Mouse (Mus musculus) heart, adult 2 months (tissue): Measurements from ENCODE around the gene Msi1. TPM values are rescaled to one million over a fixed set of nuclear protein-coding genes. Genes with fewer than 3 reads are reported as not detected.

Source experiments
- DNase-seq, 2 experiments: peaks; one replicate each; pipeline ENCODE4 v3.0.0; 2021
- H3K27ac ChIP-seq: fragments of 200-600 bp; 2 replicates; pipeline ENCODE4 v1.8.1; 2022
- H3K27me3 ChIP-seq: fragments of 200-500 bp; 2 replicates; pipeline ENCODE4 v1.6.1; 2012; ENCODE audit warnings: mild to moderate bottlenecking, low read length, inconsistent platforms, mixed read lengths; ENCODE audit not compliant: control insufficient read depth, insufficient read depth
- H3K36me3 ChIP-seq: fragments of 200-500 bp; 2 replicates; pipeline ENCODE4 v1.6.1; 2012; ENCODE audit warnings: low read length, inconsistent platforms; ENCODE audit not compliant: control insufficient read depth, insufficient read depth
- H3K4me1 ChIP-seq: fragments of 200-500 bp; 2 replicates; pipeline ENCODE4 v1.6.1; 2011; ENCODE audit warnings: low read length; ENCODE audit not compliant: control insufficient read depth, insufficient read depth
- H3K4me3 ChIP-seq: fragments of 200-600 bp; 2 replicates; pipeline ENCODE4 v1.8.1; 2022
- H3K79me2 ChIP-seq: fragments of 200-500 bp; replicated peaks from 2 replicates; pipeline ENCODE4 v1.6.1; 2012; ENCODE audit warnings: mild to moderate bottlenecking, inconsistent platforms, low read length, moderate library complexity, mixed read lengths; ENCODE audit not compliant: control insufficient read depth, insufficient read depth
- H3K9ac ChIP-seq: fragments of 200-500 bp; 2 replicates; pipeline ENCODE4 v1.6.1; 2012; ENCODE audit warnings: low read depth, mild to moderate bottlenecking, control low read depth, inconsistent platforms, low read length, mixed read lengths
- CTCF ChIP-seq: fragments of 200-600 bp; IDR thresholded peaks from 2 replicates; pipeline ENCODE4 v1.8.1; 2022; ENCODE audit warnings: antibody characterized with exemption, mild to moderate bottlenecking, moderate library complexity
- EP300 ChIP-seq: fragments of 200-500 bp; IDR thresholded peaks from 2 replicates; pipeline ENCODE4 v1.6.1; 2011; ENCODE audit warnings: low read depth, low read length, control low read depth; ENCODE audit not compliant: insufficient read depth
- POLR2A ChIP-seq: fragments of 200-500 bp; IDR thresholded peaks from 2 replicates; pipeline ENCODE4 v1.6.1; 2011; ENCODE audit warnings: mild to moderate bottlenecking, low read depth, low read length, control low read depth; ENCODE audit not compliant: insufficient read depth
- WGBS: fragments of 180-500 bp; shearing (Covaris S2); methylation state at CpG from one replicate; pipeline ENCODE4 v1.1.7; 2018; 5-methylcytosine and 5-hydroxymethylcytosine counted together
- intact Hi-C: fragments of 180-260 bp; cut with DNase I; formaldehyde crosslinking; loops from one replicate; pipeline ENCODE4 v1.15.1; 2025
- long read RNA-seq: library from polyadenylated mRNA; stranded (forward); transcript quantifications from one replicate; pipeline ENCODE4 v2.0.0, GENCODE M21; 2021
- polyA plus RNA-seq: library from polyadenylated mRNA; depleted of rRNA; stranded (reverse); fragments of >200 nt; gene quantifications from 2 replicates; pipeline ENCODE4 v1.2.3, GENCODE M21; 2012; rRNA removed
- total RNA-seq, 2 experiments: library from RNA; stranded (reverse); gene quantifications; 2 replicates each; pipeline ENCODE4 v1.2.3; 2021

Gene Msi1
- under 1 TPM; 0.55 to 0.99 TPM for total RNA-seq
- polyA plus RNA-seq, result 0.61 and 0.64 TPM in 2 replicates
- long read RNA-seq, result 0 reads

- Histone ChIP-seq H3K27ac (no peak within 1 kb of the TSS), H3K4me1 (no peaks in the 10 kb centered on the region), H3K9ac (peak within 1 kb of the TSS; percentile 54), H3K79me2 (no peaks in the 10 kb centered on the region), H3K4me3 (peak within 1 kb of the TSS; percentile 39), H3K36me3 (no peaks in the 10 kb centered on the region), H3K27me3 (peaks cover 17% of the 10 kb centered on the region)
- intact Hi-C loops, result no loop called here
- WGBS, result 2% methylated on average over 92 of the region's 117 CpGs
- no peak for TF ChIP-seq POLR2A
- TF ChIP-seq CTCF, result no peak
- TF ChIP-seq EP300, result no peak
- DNase-seq, result no peak
These were observed at the start of gene Msi1 for GRCm38 (mm10) chr5:115429359-115430186. TSS of gene Msi1 (plus strand) at chr5:115429599.

DNA sequence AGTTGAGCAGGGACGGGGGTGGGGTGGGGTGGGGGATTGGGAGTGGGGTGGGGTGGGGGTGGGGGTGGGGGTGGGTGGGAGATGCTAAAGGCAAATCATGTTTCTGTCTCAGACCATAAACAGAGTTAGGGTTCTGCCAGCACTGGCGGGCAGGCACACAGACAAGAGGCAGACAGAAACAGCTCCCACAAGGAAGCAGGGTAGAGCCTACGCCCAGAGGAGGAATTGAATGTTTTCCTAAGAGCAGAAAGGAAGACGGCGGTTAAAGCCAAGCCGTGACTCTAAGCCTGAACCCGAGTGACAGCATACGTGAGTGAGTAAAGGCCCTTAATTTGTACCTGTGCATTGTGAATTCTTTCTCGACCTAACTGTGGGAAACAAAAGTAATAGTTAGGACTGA lies 37.5 kb upstream of the Msi1 start:
- intact Hi-C loops, result no loop called here
- Histone ChIP-seq H3K4me3 (no peak overlapping the region), H3K27ac (no peak overlapping the region), H3K79me2 (no peaks in the 10 kb centered on the region), H3K36me3 (no peaks in the 10 kb centered on the region), H3K4me1 (no peaks in the 10 kb centered on the region), H3K27me3 (no peaks in the 10 kb centered on the region), H3K9ac (no peak overlapping the region)
- 23% methylated on average over 9 of the region's 9 CpGs for WGBS
- no peak for DNase-seq
- TF ChIP-seq CTCF (no peak), POLR2A (no peak), EP300 (no peak)

DNA sequence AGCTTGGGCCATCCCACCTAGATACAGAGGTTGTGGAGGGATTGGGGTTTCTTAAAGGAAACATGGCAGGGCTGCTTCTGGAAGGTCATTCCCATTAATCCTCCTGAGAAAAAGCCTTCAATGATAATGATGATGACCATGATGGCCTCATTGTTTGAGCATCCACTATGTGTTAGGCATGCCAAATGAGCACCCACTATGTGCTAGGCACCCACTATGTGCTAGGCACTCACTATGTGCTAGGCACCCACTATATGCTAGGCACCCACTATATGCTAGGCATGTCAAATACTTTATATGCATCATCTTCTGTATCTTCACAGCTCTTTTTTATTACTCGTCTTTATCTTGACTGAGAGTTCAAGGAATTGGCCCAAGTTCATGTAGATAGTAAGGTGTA lies 36.4 kb upstream of the Msi1 start:
- no peak for DNase-seq
- H3K27me3 ChIP-seq, result no peaks in the 10 kb centered on the region
- no peak overlapping the region for H3K27ac ChIP-seq
- no peak overlapping the region for H3K4me3 ChIP-seq
- H3K9ac ChIP-seq, result no peak overlapping the region
- TF ChIP-seq EP300 (no peak), POLR2A (no peak), CTCF (no peak)
- intact Hi-C loops, result no loop called here
- no peaks in the 10 kb centered on the region for H3K4me1 ChIP-seq
- H3K79me2 ChIP-seq, result no peaks in the 10 kb centered on the region
- no peaks in the 10 kb centered on the region for H3K36me3 ChIP-seq
- 61% methylated on average over 1 of the region's 1 CpGs for WGBS

- TF ChIP-seq CTCF, result no peak
- TF ChIP-seq POLR2A, result no peak
- TF ChIP-seq EP300, result no peak
- H3K27ac ChIP-seq, result no peak overlapping the region
- H3K4me3 ChIP-seq, result no peak overlapping the region
- intact Hi-C loops, result no loop called here
- no peak overlapping the region for H3K9ac ChIP-seq
- WGBS, result 16% methylated on average over 8 of the region's 8 CpGs
- H3K4me1 ChIP-seq, result no peaks in the 10 kb centered on the region
- H3K27me3 ChIP-seq, result peaks cover 3% of the 10 kb centered on the region
- no peak for DNase-seq
- H3K36me3 ChIP-seq, result no peaks in the 10 kb centered on the region
- H3K79me2 ChIP-seq, result no peaks in the 10 kb centered on the region
These were observed 35.2 kb upstream of the Msi1 start for GRCm38 (mm10) chr5:115394223-115394622.

- no peak for TF ChIP-seq POLR2A
- no peak for TF ChIP-seq EP300
- TF ChIP-seq CTCF, result no peak
- H3K9ac ChIP-seq, result no peak overlapping the region
- no peaks in the 10 kb centered on the region for H3K36me3 ChIP-seq
- no peak overlapping the region for H3K4me3 ChIP-seq
- no peaks in the 10 kb centered on the region for H3K4me1 ChIP-seq
- WGBS, result 36% methylated on average over 10 of the region's 10 CpGs
- no peaks in the 10 kb centered on the region for H3K79me2 ChIP-seq
- H3K27ac ChIP-seq, result no peak overlapping the region
- H3K27me3 ChIP-seq, result peaks cover 3% of the 10 kb centered on the region
- no peak for DNase-seq
- intact Hi-C loops, result no loop called here
These were observed 34.6 kb upstream of the Msi1 start for GRCm38 (mm10) chr5:115394836-115395235.

GRCm38 (mm10) chr5:115396654-115397053 lies 32.7 kb upstream of the Msi1 start:
- Histone ChIP-seq H3K79me2 (no peaks in the 10 kb centered on the region), H3K27me3 (peaks cover 3% of the 10 kb centered on the region), H3K9ac (no peak overlapping the region), H3K27ac (no peak overlapping the region), H3K4me1 (no peaks in the 10 kb centered on the region), H3K4me3 (no peak overlapping the region), H3K36me3 (no peaks in the 10 kb centered on the region)
- intact Hi-C loops, result no loop called here
- TF ChIP-seq CTCF, result no peak
- TF ChIP-seq EP300, result no peak
- no peak for TF ChIP-seq POLR2A
- 62% methylated on average over 11 of the region's 11 CpGs for whole genome bisulfite sequencing
- DNase-seq, result no peak
